Mouse (Mus musculus) layer of hippocampus, adult 6 months (tissue): ENCODE results near the gene Gm21778. TPM values are rescaled to one million over a fixed set of nuclear protein-coding genes. Genes with fewer than 3 reads are reported as not detected.

Experiments used
- long read RNA-seq, 2 experiments: library from polyadenylated mRNA; unstranded; transcript quantifications; one replicate each; pipeline ENCODE4 v2.0.0; 2019 to 2020
- polyA plus RNA-seq: library from polyadenylated mRNA; unstranded; fragments of <200 nt; fragmentation: Nextera tagmentation; gene quantifications from 2 replicates; pipeline ENCODE4 v1.2.3, GENCODE M21; 2021

Gene Gm21778
- polyA plus RNA-seq, result not detected in 2 replicates
- long read RNA-seq, experiment 1, result 0 reads
- long read RNA-seq, experiment 2, result 0 reads

GRCm38 (mm10) chrY:5942160-5942559 is at the start of gene Gm21778:
Gm21778 (plus strand) TSS chrY:5942460.

Other genes starting within 250 kb of the Gm21778 start
- not detected in 2 replicates for gene Gm20914, start 216.5 kb upstream of the Gm21778 start, polyA plus RNA-seq
- gene Gm28171, start 149.1 kb upstream of the Gm21778 start, polyA plus RNA-seq, result not detected in 2 replicates